Comparison of ENCODE assay signal across 23 mouse cellular contexts in the genomic region with DNA sequence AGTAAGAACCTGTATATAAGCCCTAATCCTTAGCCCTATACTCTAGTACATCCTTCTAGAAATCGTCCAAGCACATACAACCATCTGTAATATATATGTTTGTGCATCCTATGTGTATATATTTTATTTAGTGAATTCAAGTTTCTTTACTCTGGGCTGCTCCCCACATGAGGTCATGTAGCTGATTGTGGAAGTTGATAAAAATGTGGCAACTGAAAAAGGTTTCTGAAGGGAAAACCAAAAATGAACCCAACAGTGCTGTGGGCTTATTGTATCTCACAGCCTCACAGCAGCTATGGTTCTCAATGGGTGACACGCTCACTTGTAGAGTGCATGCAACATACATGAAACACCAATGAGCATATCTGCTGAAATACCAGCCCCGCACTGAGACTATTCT. TPM values are rescaled to one million over a fixed set of nuclear protein-coding genes. Genes with fewer than 3 reads are reported as not detected.
DNase-seq lines count a peak whose midpoint lies in the region; ATAC-seq and TF ChIP-seq lines count a peak whose summit lies in the region.
"Had no signal": no experiment of that assay in that cellular context is flagged by ENCODE, and none has a peak within 500 bp of the region (broad histone marks: within the 10 kb centered on the region; RNA-seq: fewer than 3 reads in every experiment).

No protein-coding gene starts in this region.

- no peaks in the 10 kb centered on the region for H3K27me3 ChIP-seq in MEL (ENCODE audit: control insufficient read depth in 1 of 2, insufficient read depth in 2 of 2, low read length in 2 of 2)
- no peaks in the 10 kb centered on the region for H3K27me3 ChIP-seq in heart, embryonic 11.5 days (ENCODE audit: control insufficient read depth, insufficient read depth, low read length)
- H3K27me3 ChIP-seq: CH12.LX, Patski had no signal

- no peak overlapping the region for H3K9ac ChIP-seq in MEL (ENCODE audit: control insufficient read depth, low read depth, low read length, poor library complexity, severe bottlenecking)
- H3K9ac ChIP-seq in heart, embryonic 11.5 days (ENCODE audit: low read depth, low read length): no peak overlapping the region

- ATAC-seq in common myeloid progenitor, adult 5-6 weeks (replicated peaks; ENCODE audit: low read depth, poor library complexity, severe bottlenecking): peak; percentile 56; the same call in 1 of the 2 replicates
- ATAC-seq in heart, embryonic 11.5 days (replicated peaks; ENCODE audit: insufficient number of reproducible peaks, low FRiP score, low TSS enrichment): no peak
- ATAC-seq in megakaryocyte-erythroid progenitor cell, adult 5-6 weeks (replicated peaks; ENCODE audit: low FRiP score, low TSS enrichment, poor library complexity, severe bottlenecking): no peak
- ATAC-seq: activated CD4-positive, CD25-positive, alpha-beta regulatory T cell, adult 4 months; CD4-positive, CD25-positive, alpha-beta regulatory T cell, adult 4 months; Patski had no signal

- H3K4me3 ChIP-seq in MEL (ENCODE audit: control insufficient read depth in 1 of 2, insufficient read depth in 1 of 2, low read depth in 2 of 2, low read length in 2 of 2): no peak overlapping the region
- H3K4me3 ChIP-seq in heart, embryonic 11.5 days (ENCODE audit: low read depth, low read length): no peak overlapping the region

- DNase-seq in 416B (ENCODE audit: low read depth) (peak; percentile 46), MEL (ENCODE audit: low read depth, low spot score) (peak; percentile 44)
- no peak for DNase-seq in right cerebral cortex, postnatal 10 days (ENCODE audit: low spot score in 2 of 2)
- DNase-seq: adrenal gland, adult 2 months; adrenal gland, adult 8-10 months; adrenal gland, postnatal 10 days; adrenal gland, postnatal 14 days; adrenal gland, postnatal 25 days; adrenal gland, postnatal 36 days; B cell, adult 2 months; cerebellum, adult 11 months; cerebellum, adult 11-12 months; cerebellum, adult 18-20 months; cerebellum, adult 2 months; cerebellum, adult 8-10 months had no signal

- H3K4me1 ChIP-seq in MEL (ENCODE audit: control insufficient read depth in 1 of 2, insufficient read depth in 2 of 2, low read length in 2 of 2): no peaks in the 10 kb centered on the region; a peak in 1 of 4 replicates
- H3K4me1 ChIP-seq in heart, embryonic 11.5 days (ENCODE audit: control insufficient read depth, insufficient read depth, low read length): no peaks in the 10 kb centered on the region

- no peak overlapping the region for H3K4me2 ChIP-seq in heart, embryonic 11.5 days

- no peak for TF ChIP-seq EP300 in MEL (IDR thresholded peaks at IDR 0.05; ENCODE audit: low read depth in 1 of 2, low read length in 2 of 2)

- TF ChIP-seq POLR2A in MEL (IDR thresholded peaks at IDR 0.05; ENCODE audit: control insufficient read depth in 1 of 2, insufficient read depth in 1 of 2, low read depth in 1 of 2, low read length in 2 of 2, poor library complexity in 1 of 2): no peak

- H3K27ac ChIP-seq in MEL (ENCODE audit: control insufficient read depth, low read depth, low read length): no peak overlapping the region
- H3K27ac ChIP-seq in heart, embryonic 11.5 days (ENCODE audit: low read depth, low read length): no peak overlapping the region

- 89% methylated on average over 3 of the region's 3 CpGs for WGBS in heart, embryonic 11.5 days (ENCODE audit: insufficient replicate concordance)

- no peak for TF ChIP-seq CTCF in MEL (IDR thresholded peaks at IDR 0.05 in 2 of 3, conservative IDR thresholded peaks at IDR 0.05 in 1 of 3; ENCODE audit: control insufficient read depth in 1 of 3, insufficient read depth in 1 of 3, low read depth in 2 of 3, low read length in 3 of 3, poor library complexity in 1 of 3, severe bottlenecking in 1 of 3)

- no peaks in the 10 kb centered on the region for H3K36me3 ChIP-seq in MEL (ENCODE audit: control insufficient read depth in 1 of 2, insufficient read depth in 2 of 2, low read length in 2 of 2)
- no peaks in the 10 kb centered on the region for H3K36me3 ChIP-seq in heart, embryonic 11.5 days (ENCODE audit: control insufficient read depth, insufficient read depth, low read length)
- H3K36me3 ChIP-seq: G1E had no signal

- H3K9me3 ChIP-seq in MEL (replicated peaks; ENCODE audit: insufficient read depth, low read length): no peaks in the 10 kb centered on the region
- no peaks in the 10 kb centered on the region for H3K9me3 ChIP-seq in heart, embryonic 11.5 days (replicated peaks; ENCODE audit: control insufficient read depth, low read length)
- H3K9me3 ChIP-seq: G1E had no signal

- no peaks in the 10 kb centered on the region for H3K79me2 ChIP-seq in MEL (ENCODE audit: control insufficient read depth, insufficient read depth, low read length, poor library complexity)

- TF ChIP-seq RAD21 in MEL (IDR thresholded peaks at IDR 0.05; ENCODE audit: low read depth, low read length): no peak

TF ChIP-seq in MEL, 35 proteins besides CTCF, POLR2A, EP300 and RAD21:
- TF ChIP-seq ZC3H11A (IDR thresholded peaks at IDR 0.05; ENCODE audit: low read depth, low read length) (no peak), GATA1 (IDR thresholded peaks at IDR 0.05; ENCODE audit: low read depth, low read length) (peak; percentile 73), ETS1 (IDR thresholded peaks at IDR 0.05; ENCODE audit: low read depth, low read length) (0 out of 2 replicates have a peak, but pooled peaks have one; percentile 33)
TF ChIP-seq in MEL: peak in this region for 2.

RNA-seq across cellular contexts. Expression of gene Rtn4, which starts 25.1 kb away (rescaled TPM):
- total RNA-seq in MEL (2012; rRNA removed): 46.5 and 53.1 TPM in 2 replicates
- 100 to 1,000 TPM in 1 of 2 experiments, 10 to 100 TPM in 1; 57.8 to 202 TPM for polyA plus RNA-seq in MEL (2012; ENCODE audit: insufficient read depth in 1 of 2, insufficient read length in 2 of 2, low read depth in 1 of 2, low replicate concordance in 2 of 2, missing spikeins in 1 of 2)
- total RNA-seq in common myeloid progenitor, adult 5-6 weeks (2017): 84.0 and 96.0 TPM in 2 replicates
- 48.5 and 54.2 TPM in 2 replicates for polyA plus RNA-seq in heart, embryonic 11.5 days (2014; fragmentation: Nextera tagmentation; extraction: Ambion mirVana)
- total RNA-seq in megakaryocyte-erythroid progenitor cell, adult 5-6 weeks (2014; fragmentation: Nextera tagmentation): 40.9 and 53.2 TPM in 2 replicates
- 55.1 and 85.9 TPM in 2 replicates for total RNA-seq in megakaryocyte-erythroid progenitor cell, adult 5-6 weeks (2017)

Comparison
In these comparisons a context has a peak if more than half of its experiments do, and no peak if none do; other contexts are left out.
1. DNase-seq: peak in 416B (single experiment) and MEL (single experiment); none in right cerebral cortex, postnatal 10 days (0 of 2).